Mouse (Mus musculus): ENCODE measurements at regions not wholly inside any gene's neighbourhood (a gene's known extent, or its start where the extent isn't known, plus 50 kb on each side); places are given as distances from the start of the nearest gene placed in this dataset.
"Not testable (repeated sequence)": the region's sequence is repeated elsewhere in the genome, so short reads cannot be mapped to it uniquely, and the experiment has no call there.

GRCm38 (mm10) chr1:80969927-80970326 is 106.8 kb upstream of the Nyap2 start:
- DNase-seq (ENCODE audit: low spot score) = no peak

DNA sequence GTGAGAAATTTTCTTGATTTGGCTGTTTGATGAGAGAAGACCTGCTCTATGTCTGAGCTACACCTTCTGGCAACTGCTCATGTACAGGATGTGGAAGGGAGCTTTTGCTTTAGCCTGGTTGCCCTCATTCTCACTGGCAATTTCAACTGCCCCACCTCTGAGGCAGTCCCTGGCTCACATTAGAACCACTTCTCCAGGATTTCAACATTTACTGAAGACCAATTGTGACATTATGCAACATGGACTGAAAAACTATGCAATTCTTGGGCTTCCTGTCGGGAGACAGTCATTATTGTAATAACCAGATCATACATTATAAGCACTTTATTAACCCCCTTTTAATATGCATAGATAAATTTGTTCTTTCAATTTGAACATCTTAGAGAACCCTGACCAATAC is 107.6 kb upstream of the Nyap2 start:
- DNase-seq (ENCODE audit: low spot score) = no peak

DNA sequence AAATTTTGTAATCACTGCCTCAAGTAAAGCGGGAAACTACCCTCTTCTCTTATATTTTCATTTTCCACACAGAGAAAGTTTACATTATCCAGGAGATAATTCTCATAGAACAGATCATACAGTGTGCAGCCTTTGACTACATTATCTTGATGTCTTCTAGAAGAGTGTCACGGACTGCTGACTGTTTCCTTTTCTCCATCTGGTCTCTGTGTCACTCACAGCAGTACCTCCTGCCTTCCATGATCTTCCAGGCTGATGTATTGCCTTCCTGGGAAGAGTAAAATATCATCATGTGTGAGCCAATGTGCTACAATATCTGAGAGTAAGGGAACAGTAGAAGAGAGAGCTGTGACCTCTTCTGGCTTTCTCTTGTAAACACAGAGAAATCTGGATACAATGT is 111.0 kb upstream of the Nyap2 start:
- DNase-seq (ENCODE audit: low spot score) = no peak

GRCm38 (mm10) chr1:80964376-80964775 is 112.4 kb upstream of the Nyap2 start:
- peak; percentile 8 for DNase-seq (ENCODE audit: low spot score)

DNA sequence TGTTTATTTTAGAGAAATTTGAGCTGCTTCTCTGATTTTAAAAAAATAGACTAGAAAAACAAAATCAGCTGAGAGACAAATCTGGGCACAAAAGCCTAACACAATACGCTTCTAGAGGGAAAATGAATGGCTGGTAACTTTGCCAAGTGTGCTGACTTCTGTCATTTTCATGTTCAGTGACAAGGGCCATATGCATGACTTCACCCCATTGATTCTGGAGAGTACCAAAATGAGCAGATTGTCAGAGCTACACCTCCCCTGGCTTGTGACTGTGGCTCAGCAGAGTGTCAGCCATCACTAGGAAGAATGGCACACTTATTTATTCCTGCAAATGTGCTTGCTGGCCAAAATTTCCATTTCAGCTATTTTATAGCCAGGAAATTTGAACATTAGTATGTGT is 112.9 kb upstream of the Nyap2 start:
- no peak for DNase-seq (ENCODE audit: low spot score)

DNA sequence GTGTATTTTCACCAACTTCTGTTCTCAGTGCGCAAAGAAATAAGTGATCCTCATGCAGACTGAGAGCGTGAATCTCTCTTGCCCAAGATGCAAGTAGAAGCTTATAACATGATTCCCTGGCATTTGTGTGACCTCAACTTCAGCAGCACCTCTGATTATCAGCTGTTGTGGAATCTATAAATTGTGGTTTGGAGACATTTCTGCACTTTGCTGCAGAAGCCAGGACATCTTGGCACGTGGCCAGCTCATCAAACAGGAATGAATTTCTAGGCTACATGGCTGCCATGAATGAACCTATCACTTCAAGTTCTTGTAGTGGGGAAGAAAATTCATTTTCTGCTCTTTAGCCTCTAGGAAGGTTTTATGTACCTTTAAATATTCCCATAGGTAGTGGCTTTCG is 126.3 kb upstream of the Nyap2 start:
- no peak for DNase-seq (ENCODE audit: low spot score)

GRCm38 (mm10) chr1:80946049-80946448 is 130.7 kb upstream of the Nyap2 start:
- DNase-seq (ENCODE audit: low spot score) = not testable (repeated sequence)

- no peak for DNase-seq (ENCODE audit: low spot score)
Observed at GRCm38 (mm10) chr1:80939372-80939771, 137.4 kb upstream of the Nyap2 start.

GRCm38 (mm10) chr1:80899281-80899680 is 141.0 kb upstream of the Dock10 start:
- DNase-seq (ENCODE audit: low spot score) = no peak

DNA sequence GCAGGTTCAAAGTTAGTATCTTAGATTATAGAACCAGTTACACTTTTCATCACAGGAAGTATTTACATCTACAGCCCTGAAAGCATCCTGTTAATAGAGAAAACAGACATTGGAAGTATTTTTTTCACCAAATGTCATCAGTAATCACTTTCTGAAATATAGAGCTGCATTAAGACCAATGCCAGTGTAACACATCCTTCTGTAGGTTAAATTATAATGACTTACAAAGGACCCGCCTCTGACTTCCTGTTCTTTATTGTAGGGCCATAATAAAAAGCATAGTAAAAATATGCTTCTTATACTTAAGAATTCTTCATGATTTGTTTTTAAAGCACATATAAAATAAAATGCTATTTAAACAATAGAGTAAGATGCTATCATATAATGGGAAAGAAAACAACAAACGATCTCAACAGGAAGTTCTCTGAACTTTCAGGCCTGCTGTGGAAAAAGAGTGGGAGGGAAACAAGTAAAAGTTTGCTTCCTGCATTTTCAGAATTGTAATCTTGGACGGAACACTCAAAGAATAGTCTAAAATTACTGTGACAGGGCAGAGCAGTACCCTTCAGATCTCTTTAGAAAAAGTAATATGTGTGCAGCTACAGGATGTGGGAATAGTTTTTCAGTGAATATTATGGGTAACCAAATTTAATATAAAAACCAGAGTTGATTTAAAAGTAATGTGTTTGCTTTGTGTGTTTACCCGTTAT is 116.0 kb upstream of the Dock10 start:
- no peak for DNase-seq (ENCODE audit: low spot score)

GRCm38 (mm10) chr1:80873596-80873995 is 115.3 kb upstream of the Dock10 start:
- DNase-seq (ENCODE audit: low spot score) = no peak

GRCm38 (mm10) chr1:80868805-80869204 is 110.5 kb upstream of the Dock10 start:
- DNase-seq (ENCODE audit: low spot score) = no peak

GRCm38 (mm10) chr1:80856981-80857380 is 98.7 kb upstream of the Dock10 start:
- no peak for DNase-seq (ENCODE audit: low spot score)

- no peak for DNase-seq (ENCODE audit: low spot score)
Observed at GRCm38 (mm10) chr1:80854945-80855656, 96.8 kb upstream of the Dock10 start.

DNA sequence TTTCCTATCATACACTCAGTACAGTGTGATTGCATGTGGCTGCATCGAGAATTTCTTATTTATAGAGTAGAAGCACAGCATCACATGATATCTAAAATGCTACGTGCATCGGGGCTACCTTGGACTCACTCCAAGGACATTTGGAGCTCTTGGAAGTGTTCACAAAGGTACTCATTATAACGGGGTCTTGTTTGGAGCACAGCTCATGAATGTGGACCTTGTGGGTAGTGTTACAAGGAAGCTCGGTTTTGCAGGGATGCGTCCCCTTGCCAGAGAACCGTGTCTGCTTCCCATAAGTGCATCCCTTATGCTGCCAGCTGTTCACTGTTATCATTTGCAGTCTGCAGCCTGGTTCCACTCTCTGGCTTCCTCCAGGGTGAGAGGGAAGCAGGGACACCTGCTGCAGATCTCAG is 96.0 kb upstream of the Dock10 start:
- peak; percentile 65 for DNase-seq (ENCODE audit: low spot score)

GRCm38 (mm10) chr1:80852761-80853160 is 94.4 kb upstream of the Dock10 start:
- DNase-seq (ENCODE audit: low spot score) = no peak

DNA sequence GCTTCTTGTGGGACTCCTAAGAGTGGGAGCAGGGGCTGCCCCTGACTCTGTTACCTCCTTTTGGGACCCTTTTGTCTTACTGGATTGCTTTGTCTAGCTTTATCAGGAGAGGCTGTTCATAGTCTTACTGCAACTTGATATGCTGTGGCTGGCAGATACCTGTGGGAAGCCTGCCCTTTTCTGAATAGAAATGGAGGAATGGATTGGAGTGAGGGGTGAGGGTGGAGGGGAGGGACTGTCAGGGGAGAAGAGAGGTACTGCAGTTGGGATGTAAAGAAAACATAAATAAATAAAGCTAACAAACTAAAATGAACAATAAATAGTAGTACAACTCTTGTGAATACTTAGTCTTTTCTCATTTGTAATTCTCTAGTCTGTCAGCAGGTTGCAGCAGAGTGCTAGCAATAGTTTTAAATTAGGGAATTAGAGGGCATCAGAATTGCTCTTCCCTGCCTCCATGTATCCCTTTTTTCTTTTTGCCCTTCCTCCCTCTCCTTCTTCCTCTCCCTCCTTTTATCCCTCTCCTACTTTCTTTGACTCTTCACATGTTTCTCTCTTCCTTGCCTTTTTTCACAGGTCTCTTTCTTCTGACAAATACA is 72.0 kb upstream of the Dock10 start:
- DNase-seq (ENCODE audit: low spot score) = no peak

DNA sequence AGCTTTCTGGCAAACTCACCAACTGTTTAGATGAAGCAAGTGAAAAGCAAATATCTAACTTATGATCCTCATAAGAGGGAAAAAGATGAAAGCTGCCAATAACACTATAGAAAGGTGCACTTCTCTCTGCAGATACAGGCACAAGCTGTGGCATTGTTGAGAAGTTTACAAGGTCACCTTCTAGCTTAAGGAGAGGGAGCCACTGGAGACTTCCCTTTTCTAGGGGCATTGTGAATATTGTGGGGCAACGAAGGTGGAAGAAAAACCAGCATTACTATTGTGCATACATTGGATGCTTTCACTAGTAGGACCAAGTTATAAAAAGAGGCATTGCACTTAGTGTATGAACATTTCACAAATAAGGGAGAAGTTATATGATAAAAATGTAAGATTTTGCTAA is 68.1 kb upstream of the Dock10 start:
- DNase-seq (ENCODE audit: low spot score) = no peak

DNA sequence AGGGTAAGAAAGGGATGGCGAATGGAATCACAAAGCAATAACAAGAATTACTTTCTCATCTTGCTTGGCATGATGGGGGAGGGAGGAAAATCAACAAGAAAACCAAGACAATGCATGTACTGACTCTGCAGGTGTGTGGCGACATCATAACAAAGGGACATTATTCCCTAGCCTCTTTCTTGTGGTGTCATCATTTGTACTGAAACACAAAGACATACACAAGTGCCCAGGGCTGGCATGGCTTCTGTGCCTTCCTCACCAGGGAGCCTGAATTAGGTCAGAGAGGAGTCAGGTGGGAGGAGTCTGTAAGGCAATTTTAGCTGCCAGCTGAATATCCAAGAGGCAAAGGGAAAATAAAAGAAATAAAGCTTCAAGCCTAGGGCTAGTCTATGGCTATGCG is 65.6 kb upstream of the Dock10 start:
- peak; percentile 38 for DNase-seq (ENCODE audit: low spot score)

- DNase-seq (ENCODE audit: low spot score) = no peak
Observed at GRCm38 (mm10) chr1:80822185-80822584, 63.9 kb upstream of the Dock10 start.

GRCm38 (mm10) chr1:80812906-80813305 is 54.6 kb upstream of the Dock10 start:
- DNase-seq (ENCODE audit: low spot score) = no peak

Data from left cerebral cortex, adult 11 months (tissue).